Mouse (Mus musculus): ENCODE measurements at regions not wholly inside any gene's neighbourhood (a gene's known extent, or its start where the extent isn't known, plus 50 kb on each side); places are given as distances from the start of the nearest gene placed in this dataset.

GRCm38 (mm10) chr4:64803886-64804285, 320.1 kb upstream of the Pappa start:
- ChIA-PET CTCF (no interaction called here), POLR2A (no interaction called here)

GRCm38 (mm10) chr4:64804996-64805395, 319.0 kb upstream of the Pappa start:
- POLR2A ChIA-PET = no interaction called here
- CTCF ChIA-PET = no interaction called here

GRCm38 (mm10) chr4:64807148-64807547, 316.8 kb upstream of the Pappa start:
- ChIA-PET POLR2A (no interaction called here), CTCF (no interaction called here)

GRCm38 (mm10) chr4:64811974-64812373, 312.0 kb upstream of the Pappa start:
- POLR2A ChIA-PET = no interaction called here
- CTCF ChIA-PET = no interaction called here

- POLR2A ChIA-PET = no interaction called here
- CTCF ChIA-PET = no interaction called here
These were observed 311.2 kb upstream of the Pappa start for GRCm38 (mm10) chr4:64812812-64813211.

- CTCF ChIA-PET = interaction anchor here in 2 of 4 experiments (0.7 to 1.0 kb wide), 2 partner anchors 663 to 757 kb away, joined by 3 read pairs; no protein-coding TSS in a partner anchor
- POLR2A ChIA-PET = no interaction called here
These were observed 291.1 kb upstream of the Pappa start for GRCm38 (mm10) chr4:64832882-64833281.

GRCm38 (mm10) chr4:64874521-64874920, 249.5 kb upstream of the Pappa start:
- ChIA-PET POLR2A (no interaction called here), CTCF (no interaction called here)

GRCm38 (mm10) chr4:64876924-64877323, 247.1 kb upstream of the Pappa start:
- POLR2A ChIA-PET = no interaction called here
- CTCF ChIA-PET = no interaction called here

- ChIA-PET CTCF (no interaction called here), POLR2A (no interaction called here)
These were observed 226.0 kb upstream of the Pappa start for GRCm38 (mm10) chr4:64897935-64898334.

GRCm38 (mm10) chr4:64901091-64901845, 222.7 kb upstream of the Pappa start:
- CTCF ChIA-PET = interaction anchor here in 1 of 4 experiments (0.6 kb wide), 1 partner anchor 600 kb away, joined by 6 read pairs; no protein-coding TSS in a partner anchor
- POLR2A ChIA-PET = no interaction called here

GRCm38 (mm10) chr4:64923751-64924150, 200.2 kb upstream of the Pappa start:
- POLR2A ChIA-PET = no interaction called here
- CTCF ChIA-PET = no interaction called here

GRCm38 (mm10) chr4:64928553-64928952, 195.4 kb upstream of the Pappa start:
- ChIA-PET CTCF (no interaction called here), POLR2A (no interaction called here)

- CTCF ChIA-PET = interaction anchor here in 1 of 4 experiments (0.6 kb wide), 1 partner anchor 1204 kb away, joined by 3 read pairs; no protein-coding TSS in a partner anchor
- POLR2A ChIA-PET = no interaction called here
These were observed 178.4 kb upstream of the Pappa start for GRCm38 (mm10) chr4:64945547-64945946.

- CTCF ChIA-PET = no interaction called here
- POLR2A ChIA-PET = no interaction called here
These were observed 171.3 kb upstream of the Pappa start for GRCm38 (mm10) chr4:64952651-64953050.

GRCm38 (mm10) chr4:64958843-64959242, 165.1 kb upstream of the Pappa start:
- CTCF ChIA-PET = no interaction called here
- POLR2A ChIA-PET = no interaction called here

- CTCF ChIA-PET = no interaction called here
These were observed 162.2 kb upstream of the Pappa start for GRCm38 (mm10) chr4:64961796-64962195.

More at GRCm38 (mm10) chr4:64961796-64962195, 162.2 kb upstream of the Pappa start:
- POLR2A ChIA-PET = no interaction called here

Measured in embryonic stem cell, embryonic (primary cell).